Mouse (Mus musculus): ENCODE measurements around the gene Zdhhc14. TPM values are rescaled to one million over a fixed set of nuclear protein-coding genes. Genes with fewer than 3 reads are reported as not detected.

Zdhhc14 gene
- total RNA-seq, 2 experiments from 2014 or later: 6.4 to 8.3 TPM

- DNase-seq: no peak
Measured at GRCm38 (mm10) chr17:5785238-5785637, 292.9 kb downstream of the Zdhhc14 start.

- no peak for DNase-seq
Measured at GRCm38 (mm10) chr17:5792164-5792791, 299.9 kb downstream of the Zdhhc14 start.

- DNase-seq: no peak
Measured at GRCm38 (mm10) chr17:5793593-5793992, 301.2 kb downstream of the Zdhhc14 start.

- DNase-seq: peak; percentile 43
Measured at GRCm38 (mm10) chr17:5794276-5794675, 301.9 kb downstream of the Zdhhc14 start.

GRCm38 (mm10) chr17:5795369-5795768 is 303.0 kb downstream of the Zdhhc14 start:
- DNase-seq: no peak

- peak; percentile 74 for DNase-seq
Measured at GRCm38 (mm10) chr17:5795878-5796277, 303.5 kb downstream of the Zdhhc14 start.

- DNase-seq: peak; percentile 79
Measured at GRCm38 (mm10) chr17:5797124-5797760, 304.9 kb downstream of the Zdhhc14 start.

- no peak for DNase-seq
Measured at GRCm38 (mm10) chr17:5798221-5798801, 306.0 kb downstream of the Zdhhc14 start.

- DNase-seq: no peak
Measured at GRCm38 (mm10) chr17:5798900-5799299, 306.5 kb downstream of the Zdhhc14 start.

GRCm38 (mm10) chr17:5799396-5800021 is 307.2 kb downstream of the Zdhhc14 start:
- no peak for DNase-seq

GRCm38 (mm10) chr17:5800254-5800653 is 307.9 kb downstream of the Zdhhc14 start:
- DNase-seq: no peak

- no peak for DNase-seq
Measured at GRCm38 (mm10) chr17:5800824-5801560, 308.6 kb downstream of the Zdhhc14 start.

GRCm38 (mm10) chr17:5801761-5802655 is 309.7 kb downstream of the Zdhhc14 start:
- DNase-seq: no peak

- DNase-seq: no peak
Measured at GRCm38 (mm10) chr17:5802656-5802955, 310.2 kb downstream of the Zdhhc14 start.

Other genes starting within 250 kb of the Zdhhc14 start
- 1 to 10 TPM in 1 of 2 experiments, under 1 TPM in 1; 0.90 to 1.9 TPM for gene Ldhal6b, start 73.8 kb upstream of the Zdhhc14 start, total RNA-seq (2021)
- gene Tmem242, start 52.3 kb upstream of the Zdhhc14 start, total RNA-seq (2021): 100 to 1,000 TPM; 145 to 151 TPM

Measured in adrenal gland, postnatal 10 days (tissue).